Mouse (Mus musculus) mesoderm, embryonic 11.5 days (tissue): ENCODE data around the gene Arhgap18.

Source experiments
- DNase-seq: peaks from one replicate; pipeline ENCODE4 v3.0.0-alpha.2; 2012; ENCODE audit warnings: low read depth, low spot score

Arhgap18 gene

GRCm38 (mm10) chr10:26776443-26776842 lies 23.2 kb downstream of the Arhgap18 start:
- DNase-seq = no peak

GRCm38 (mm10) chr10:26780581-26780980 lies 27.4 kb downstream of the Arhgap18 start:
- no peak for DNase-seq

GRCm38 (mm10) chr10:26789680-26790079 lies 36.5 kb downstream of the Arhgap18 start:
- DNase-seq = no peak

- no peak for DNase-seq
Observed at GRCm38 (mm10) chr10:26791810-26792209, 38.6 kb downstream of the Arhgap18 start.

- DNase-seq = no peak
Observed at GRCm38 (mm10) chr10:26793013-26793412, 39.8 kb downstream of the Arhgap18 start.

GRCm38 (mm10) chr10:26796432-26797286 lies 43.4 kb downstream of the Arhgap18 start:
- DNase-seq = no peak

GRCm38 (mm10) chr10:26797287-26797672 lies 44.1 kb downstream of the Arhgap18 start:
- no peak for DNase-seq

GRCm38 (mm10) chr10:26798752-26799411 lies 45.7 kb downstream of the Arhgap18 start:
- DNase-seq = no peak

- peak; percentile 33 for DNase-seq
Observed at GRCm38 (mm10) chr10:26799562-26800051, 46.4 kb downstream of the Arhgap18 start.

GRCm38 (mm10) chr10:26804351-26804983 lies 51.2 kb downstream of the Arhgap18 start:
- DNase-seq = no peak

GRCm38 (mm10) chr10:26805007-26805406 lies 51.8 kb downstream of the Arhgap18 start:
- DNase-seq = no peak

GRCm38 (mm10) chr10:26806092-26806491 lies 52.9 kb downstream of the Arhgap18 start:
- no peak for DNase-seq

GRCm38 (mm10) chr10:26810059-26810458 lies 56.8 kb downstream of the Arhgap18 start:
- no peak for DNase-seq

GRCm38 (mm10) chr10:26810810-26811209 lies 57.6 kb downstream of the Arhgap18 start:
- DNase-seq = no peak

GRCm38 (mm10) chr10:26811342-26811741 lies 58.1 kb downstream of the Arhgap18 start:
- no peak for DNase-seq

GRCm38 (mm10) chr10:26815646-26816045 lies 62.4 kb downstream of the Arhgap18 start:
- no peak for DNase-seq

GRCm38 (mm10) chr10:26820326-26820725 lies 67.1 kb downstream of the Arhgap18 start:
- no peak for DNase-seq

GRCm38 (mm10) chr10:26820936-26821335 lies 67.7 kb downstream of the Arhgap18 start:
- no peak for DNase-seq

- DNase-seq = no peak
Observed at GRCm38 (mm10) chr10:26823997-26824396, 70.8 kb downstream of the Arhgap18 start.

GRCm38 (mm10) chr10:26825246-26825889 lies 72.1 kb downstream of the Arhgap18 start:
- DNase-seq = no peak

GRCm38 (mm10) chr10:26827315-26827714 lies 74.1 kb downstream of the Arhgap18 start:
- peak; percentile 22 for DNase-seq
